Mouse (Mus musculus): ENCODE measurements around the gene Fcna. TPM values are rescaled to one million over a fixed set of nuclear protein-coding genes. Genes with fewer than 3 reads are reported as not detected.

Gene Fcna
- total and polyA plus RNA-seq, 3 experiments: 0.21 TPM; not detected in 2

GRCm38 (mm10) chr2:25577951-25578795 lies 49.7 kb downstream of the Fcna start:
- no peak overlapping the region for H3K27ac ChIP-seq (ENCODE audit: control insufficient read depth, low read depth, low read length)
- H3K4me1 ChIP-seq (ENCODE audit: control insufficient read depth in 1 of 2, insufficient read depth in 2 of 2, low read length in 2 of 2): peaks cover 0 to 20% of the 10 kb centered on the region in 2 experiments; a peak in 2 of 4 replicates
- no peaks in the 10 kb centered on the region for H3K27me3 ChIP-seq (ENCODE audit: control insufficient read depth in 1 of 2, insufficient read depth in 2 of 2, low read length in 2 of 2)
- peaks cover 7% of the 10 kb centered on the region for H3K79me2 ChIP-seq (ENCODE audit: control insufficient read depth, insufficient read depth, low read length, poor library complexity)
- H3K36me3 ChIP-seq (ENCODE audit: control insufficient read depth in 1 of 2, insufficient read depth in 2 of 2, low read length in 2 of 2): peaks cover 0 to 11% of the 10 kb centered on the region in 2 experiments; a peak in 2 of 4 replicates
- H3K9me3 ChIP-seq (replicated peaks; ENCODE audit: insufficient read depth, low read length): no peaks in the 10 kb centered on the region
- TF ChIP-seq MYC (IDR thresholded peaks at IDR 0.05; ENCODE audit: low read depth, low read length) (no peak), ZMIZ1 (IDR thresholded peaks at IDR 0.05; ENCODE audit: low read depth, low read length) (no peak), SMC3 (IDR thresholded peaks at IDR 0.05; ENCODE audit: low read depth, low read length) (no peak), NELFE (IDR thresholded peaks at IDR 0.05; ENCODE audit: low read depth, low read length) (no peak), TCF12 (IDR thresholded peaks at IDR 0.05; ENCODE audit: low read depth, low read length) (no peak), MAZ (IDR thresholded peaks at IDR 0.05; ENCODE audit: low read depth, low read length) (no peak), USF1 (IDR thresholded peaks at IDR 0.05; ENCODE audit: low read depth, low read length) (no peak), POLR2AphosphoS5 (IDR thresholded peaks at IDR 0.05; ENCODE audit: borderline replicate concordance, low read depth, low read length) (no peak), EP300 (IDR thresholded peaks at IDR 0.05; ENCODE audit: low read depth in 1 of 2, low read length in 2 of 2) (no peak)
- no peak for DNase-seq (ENCODE audit: low read depth, low spot score)
- H3K4me3 ChIP-seq (ENCODE audit: control insufficient read depth in 1 of 2, insufficient read depth in 1 of 2, low read depth in 2 of 2, low read length in 2 of 2): no peak overlapping the region
- no peak overlapping the region for H3K9ac ChIP-seq (ENCODE audit: control insufficient read depth, low read depth, low read length, poor library complexity, severe bottlenecking)

GRCm38 (mm10) chr2:25576965-25577891 lies 50.6 kb downstream of the Fcna start:
- Histone ChIP-seq H3K79me2 (ENCODE audit: control insufficient read depth, insufficient read depth, low read length, poor library complexity) (peaks cover 7% of the 10 kb centered on the region), H3K27me3 (ENCODE audit: control insufficient read depth in 1 of 2, insufficient read depth in 2 of 2, low read length in 2 of 2) (no peaks in the 10 kb centered on the region), H3K4me1 (ENCODE audit: control insufficient read depth in 1 of 2, insufficient read depth in 2 of 2, low read length in 2 of 2) (peaks cover 0 to 14% of the 10 kb centered on the region in 2 experiments; a peak in 2 of 4 replicates), H3K27ac (ENCODE audit: control insufficient read depth, low read depth, low read length) (no peak overlapping the region), H3K4me3 (ENCODE audit: control insufficient read depth in 1 of 2, insufficient read depth in 1 of 2, low read depth in 2 of 2, low read length in 2 of 2) (no peak overlapping the region), H3K9ac (ENCODE audit: control insufficient read depth, low read depth, low read length, poor library complexity, severe bottlenecking) (no peak overlapping the region), H3K9me3 (replicated peaks; ENCODE audit: insufficient read depth, low read length) (no peaks in the 10 kb centered on the region), H3K36me3 (ENCODE audit: control insufficient read depth in 1 of 2, insufficient read depth in 2 of 2, low read length in 2 of 2) (peaks cover 0 to 8% of the 10 kb centered on the region in 2 experiments; a peak in 2 of 4 replicates)
- TF ChIP-seq POLR2AphosphoS5 (IDR thresholded peaks at IDR 0.05; ENCODE audit: borderline replicate concordance, low read depth, low read length) (no peak), RAD21 (IDR thresholded peaks at IDR 0.05; ENCODE audit: low read depth, low read length) (no peak), GABPA (IDR thresholded peaks at IDR 0.05; ENCODE audit: low read depth, low read length) (no peak), MAZ (IDR thresholded peaks at IDR 0.05; ENCODE audit: low read depth, low read length) (no peak), MXI1 (IDR thresholded peaks at IDR 0.05; ENCODE audit: low read depth, low read length) (no peak), ELF1 (IDR thresholded peaks at IDR 0.05; ENCODE audit: low read depth, low read length) (no peak), MYB (IDR thresholded peaks at IDR 0.05; ENCODE audit: low read depth, low read length) (no peak), NELFE (IDR thresholded peaks at IDR 0.05; ENCODE audit: low read depth, low read length) (no peak), TAL1 (IDR thresholded peaks at IDR 0.05; ENCODE audit: low read length) (no peak), UBTF (IDR thresholded peaks at IDR 0.05; ENCODE audit: borderline replicate concordance, insufficient read depth, low read depth, low read length) (no peak), RCOR1 (IDR thresholded peaks at IDR 0.05; ENCODE audit: low read depth, low read length) (no peak), JUND (IDR thresholded peaks at IDR 0.05; ENCODE audit: low read depth, low read length) (no peak), MEF2A (IDR thresholded peaks at IDR 0.05; ENCODE audit: extremely low read depth, insufficient replicate concordance, low read depth, low read length, poor library complexity, severe bottlenecking) (no peak), KAT2A (conservative IDR thresholded peaks at IDR 0.05; ENCODE audit: low read depth, low read length) (no peak)
- DNase-seq (ENCODE audit: low read depth, low spot score): no peak
